Mouse (Mus musculus): ENCODE data around the gene Napb.
"Not testable (repeated sequence)": the region's sequence is repeated elsewhere in the genome, so short reads cannot be mapped to it uniquely, and the experiment has no call there.

The Napb gene

GRCm38 (mm10) chr2:148732327-148733000 is at the start of gene Napb:
Napb (minus strand) TSS chr2:148732467.
- DNase-seq, result peak; percentile 97

DNA sequence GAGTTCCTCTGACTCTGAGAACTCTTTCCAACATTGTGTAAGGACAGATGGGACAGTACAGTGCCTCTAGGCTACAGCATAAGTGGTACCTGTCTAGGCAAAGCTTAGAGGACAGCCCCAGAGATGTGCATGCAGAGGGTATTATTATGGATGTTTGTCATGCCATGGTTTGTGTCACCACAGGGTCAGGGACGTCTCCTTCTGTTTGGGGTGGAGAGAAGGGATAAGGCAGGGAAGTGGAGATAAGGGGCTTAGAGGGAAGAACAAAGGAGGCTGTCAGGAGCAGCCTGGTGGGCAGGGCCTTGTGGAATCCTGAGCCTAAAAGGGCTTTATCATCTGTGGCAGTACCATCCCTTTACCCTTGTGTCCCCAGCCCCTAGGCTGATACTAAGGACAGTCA is 49.4 kb upstream of the Napb start, which contains the start of gene 8030411F24Rik:
Gene 8030411F24Rik, plus strand, starts transcription at position 301 of the 400 bp plus-strand sequence.
- DNase-seq, result no peak

DNA sequence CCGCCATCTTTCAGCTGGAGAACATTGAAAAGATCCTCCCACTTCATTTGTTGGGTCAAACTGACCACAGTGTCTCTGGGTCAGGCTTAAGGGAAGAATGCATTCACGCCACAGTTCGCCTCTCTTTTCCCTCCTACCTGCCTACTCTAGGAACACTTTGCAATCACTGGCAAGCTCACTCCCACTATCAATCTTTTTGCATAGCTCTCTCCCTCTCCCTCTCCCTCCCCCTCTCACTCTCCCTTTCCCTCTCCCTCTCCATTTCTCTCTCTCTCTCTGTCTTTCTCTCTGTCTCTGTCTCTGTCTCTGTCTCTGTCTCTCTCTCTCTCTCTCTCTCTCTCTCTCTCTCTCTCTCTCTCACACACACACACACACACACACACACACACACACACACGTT is 39.1 kb upstream of the Napb start, which contains the start of gene Cst11:
Gene Cst11, minus strand, starts transcription at position 101 of the 400 bp plus-strand sequence.
- DNase-seq, result not testable (repeated sequence)

DNA sequence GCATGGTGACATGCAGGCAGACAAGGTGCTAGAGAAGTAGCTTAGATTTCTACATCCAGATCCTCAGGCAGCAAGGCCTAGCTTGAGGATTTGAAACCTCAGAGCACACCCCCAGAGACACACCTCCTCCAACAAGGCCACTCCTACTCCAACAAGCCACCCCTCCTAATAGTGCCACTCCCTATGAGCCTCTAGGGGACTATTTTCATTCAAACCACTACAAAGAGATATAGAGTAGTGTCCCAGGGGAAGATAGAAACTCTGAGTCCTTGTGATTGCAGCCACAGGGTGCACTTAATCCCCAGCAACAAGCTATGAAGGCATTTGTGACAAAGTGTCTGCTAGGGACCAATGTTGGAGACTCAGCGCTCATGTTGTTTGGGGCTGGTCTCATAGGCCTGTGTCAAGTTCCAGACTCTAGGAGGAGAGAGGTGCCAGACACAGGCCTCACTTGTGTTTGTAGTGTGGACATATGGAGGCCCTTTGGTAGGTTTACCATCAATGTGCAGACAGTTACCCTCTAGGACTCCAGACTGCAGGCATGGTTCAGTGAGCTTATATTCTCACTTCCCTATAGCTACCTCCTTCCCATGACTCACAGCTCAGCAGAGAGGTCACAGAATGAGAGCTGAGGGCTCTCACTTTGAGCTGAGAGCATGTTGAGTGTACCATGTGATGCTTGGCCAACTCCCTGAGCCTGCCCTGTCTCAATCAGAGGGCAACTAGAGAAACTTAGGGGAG is 31.6 kb upstream of the Napb start:
- no peak for DNase-seq

DNA sequence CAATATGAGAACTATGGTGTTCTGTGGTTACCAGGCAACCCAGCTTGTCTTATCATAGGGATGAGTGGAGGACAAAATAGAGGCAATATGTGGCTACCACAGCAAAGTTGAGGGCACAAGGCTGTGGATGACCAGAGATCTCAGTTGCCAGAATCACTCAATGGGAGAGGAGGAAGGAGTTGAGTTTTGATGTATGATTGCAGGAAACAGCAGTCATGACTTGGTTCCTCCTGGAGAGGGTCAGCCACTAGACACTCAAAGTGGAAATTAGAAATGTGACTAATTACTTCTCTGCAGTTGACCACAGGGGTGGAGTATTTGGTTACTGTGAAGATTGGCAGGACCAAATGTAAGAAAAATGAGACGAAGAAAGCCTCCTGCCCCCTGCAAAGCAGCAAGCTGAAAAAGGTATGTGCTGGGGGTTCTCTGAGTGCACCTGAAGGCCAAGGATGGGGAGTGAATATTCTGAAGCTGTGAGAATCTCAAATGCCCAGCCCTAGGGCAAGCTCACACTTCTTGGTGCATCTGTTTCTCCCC is 22.1 kb upstream of the Napb start:
- DNase-seq, result no peak

- peak; percentile 86 for DNase-seq
These were observed 19.9 kb upstream of the Napb start for GRCm38 (mm10) chr2:148751893-148752813.

DNA sequence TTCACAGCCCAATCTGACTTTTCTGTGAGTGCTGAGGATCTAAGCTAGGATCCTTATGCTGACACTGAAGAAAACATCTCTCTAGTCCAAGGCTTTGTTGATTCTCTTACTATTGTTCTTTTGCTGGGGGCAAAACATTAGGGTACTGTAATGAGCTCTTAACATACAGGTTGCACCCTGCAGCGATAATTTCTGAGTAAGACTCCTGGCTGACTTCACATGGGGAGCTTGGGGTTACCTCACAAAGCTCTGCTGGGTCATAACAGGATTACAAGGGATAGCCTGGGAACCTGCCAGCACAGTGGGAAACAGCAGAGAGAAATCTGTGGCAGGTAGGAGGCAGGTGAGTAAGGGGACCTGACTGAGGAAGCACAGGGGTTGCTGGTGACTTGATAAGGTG is 17.8 kb upstream of the Napb start, which contains the start of gene Cstl1:
Gene Cstl1, plus strand, starts transcription at position 301 of the 400 bp plus-strand sequence.
- DNase-seq, result no peak

GRCm38 (mm10) chr2:148743846-148744407 is 11.7 kb upstream of the Napb start:
- DNase-seq, result peak; percentile 35

DNA sequence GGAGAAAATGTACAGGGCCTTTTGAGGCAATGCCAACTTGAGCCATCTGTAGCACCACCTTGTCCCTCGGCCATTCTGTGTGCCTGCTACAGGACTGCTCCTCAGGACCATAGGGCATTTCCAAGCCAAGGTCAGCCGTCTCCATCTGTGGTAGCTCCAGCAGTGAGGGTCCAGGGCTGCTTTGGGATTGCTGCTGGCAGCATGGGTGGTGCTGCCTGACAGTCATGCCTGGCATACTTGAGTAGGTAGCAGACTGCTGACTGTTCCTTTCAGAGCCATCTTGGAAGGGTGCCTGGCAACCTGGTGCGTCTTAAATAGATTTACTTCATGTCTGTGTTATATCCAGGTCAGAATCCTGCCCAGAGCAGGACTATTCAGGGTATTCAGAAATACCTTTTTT is 10.7 kb upstream of the Napb start:
- DNase-seq, result no peak

- peak; percentile 25 for DNase-seq
These were observed 497 bp downstream of the Napb start for GRCm38 (mm10) chr2:148731614-148732326.

DNA sequence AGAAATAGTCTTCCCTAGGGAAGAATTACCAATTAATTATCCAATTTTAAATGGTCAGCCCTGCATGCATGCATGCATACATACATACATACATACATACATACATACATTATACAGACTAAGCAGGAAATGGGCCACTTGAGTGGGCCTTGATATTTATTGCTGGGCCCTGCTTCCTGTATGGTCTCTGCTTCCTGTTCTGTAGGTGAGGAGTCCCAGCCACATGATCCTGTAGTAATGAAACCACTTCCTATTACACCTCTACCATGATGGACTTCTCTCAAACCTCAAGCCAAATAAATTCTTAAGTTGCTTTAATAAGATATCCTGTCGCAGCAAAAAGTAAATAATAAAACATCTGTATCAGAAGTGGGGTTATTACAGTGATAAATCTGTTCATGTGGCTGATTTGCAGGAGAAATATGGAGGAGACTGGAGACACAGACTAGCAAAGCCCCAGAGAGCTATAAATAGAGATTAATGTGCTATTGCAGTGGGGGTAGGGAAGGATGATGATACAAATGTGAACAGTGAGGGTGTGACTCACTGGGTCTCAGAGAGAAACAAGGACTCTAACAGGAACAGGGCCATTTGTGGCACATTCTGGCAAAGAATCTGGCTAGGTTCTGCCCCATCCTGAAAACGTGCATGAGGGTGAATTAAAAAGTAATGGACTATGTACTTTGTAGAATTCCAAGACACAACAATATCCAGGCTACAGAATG is 12.8 kb downstream of the Napb start:
- no peak for DNase-seq

DNA sequence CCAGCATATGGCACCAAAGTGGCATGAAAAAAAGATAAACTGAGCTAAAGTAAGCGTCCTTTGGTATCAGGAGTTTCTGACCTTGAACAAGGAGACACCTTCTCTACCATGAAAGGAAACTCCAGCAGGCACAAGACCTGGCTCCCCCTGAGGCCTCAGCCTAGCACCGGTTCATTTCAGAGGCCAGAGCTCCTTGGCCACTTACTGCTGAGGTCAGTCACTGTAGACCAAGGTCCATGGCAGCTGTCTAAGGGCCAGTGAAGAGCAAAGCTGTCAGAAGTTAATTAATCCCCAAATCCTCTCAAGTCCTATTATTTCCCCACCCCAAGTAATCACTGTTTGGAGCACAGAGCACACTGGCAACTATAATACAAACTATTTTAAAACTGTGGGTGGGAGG is 15.2 kb downstream of the Napb start:
- peak; percentile 63 for DNase-seq

GRCm38 (mm10) chr2:148712326-148712725 is 19.9 kb downstream of the Napb start:
- no peak for DNase-seq

DNA sequence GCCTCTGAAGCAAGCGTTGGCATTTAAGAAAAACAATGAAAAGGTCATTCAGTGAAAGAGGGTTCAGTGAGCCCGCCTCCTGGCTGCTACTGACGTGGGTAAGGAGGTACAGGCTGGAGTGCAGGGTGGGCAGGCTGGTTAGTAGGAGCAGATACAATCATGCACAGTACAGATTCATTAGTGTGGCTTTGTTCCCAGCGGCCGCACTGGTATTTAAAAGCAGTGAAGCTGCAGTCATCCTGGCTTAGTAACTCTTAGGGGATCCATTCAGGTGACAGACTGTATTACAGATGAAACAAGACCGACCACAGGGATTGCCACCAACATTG is 25.1 kb downstream of the Napb start:
- no peak for DNase-seq

DNA sequence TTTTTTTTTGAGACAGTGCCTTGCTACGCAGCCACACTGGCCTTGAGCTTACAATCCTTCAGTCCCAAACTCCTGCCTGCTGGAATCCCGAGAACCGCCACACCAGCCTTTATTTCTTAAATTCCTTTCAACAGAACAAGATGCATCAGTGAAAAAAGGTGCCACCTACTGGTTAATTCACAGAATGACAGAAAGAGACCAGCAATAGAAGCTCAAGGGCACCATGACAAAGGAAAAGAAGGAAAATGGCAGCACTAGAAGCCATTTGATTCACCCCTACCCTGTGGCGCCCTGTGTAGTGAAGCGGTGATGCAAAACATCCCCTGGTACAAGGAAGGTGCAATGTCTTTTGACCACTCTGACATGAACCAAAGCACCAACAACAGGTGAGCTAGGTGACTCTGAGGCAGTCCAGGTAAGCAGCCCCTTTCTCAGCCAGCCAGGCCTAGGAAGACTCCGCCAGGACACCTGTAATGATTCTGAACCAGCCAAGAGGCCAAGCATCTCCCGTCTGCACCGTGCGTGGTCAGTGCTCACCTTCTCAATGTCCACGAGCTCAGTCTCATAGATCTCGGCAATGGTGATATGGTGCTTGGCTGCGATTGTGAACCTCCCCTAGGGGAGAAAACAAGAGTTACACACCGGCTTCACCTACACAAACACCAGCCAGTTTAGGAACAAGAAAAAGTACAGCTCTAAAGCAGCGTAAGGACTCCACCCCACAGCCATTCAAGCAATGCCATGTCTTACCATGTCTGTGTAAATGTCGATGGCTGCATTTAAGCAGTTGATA is 25.7 kb downstream of the Napb start:
- peak; percentile 60 for DNase-seq

DNA sequence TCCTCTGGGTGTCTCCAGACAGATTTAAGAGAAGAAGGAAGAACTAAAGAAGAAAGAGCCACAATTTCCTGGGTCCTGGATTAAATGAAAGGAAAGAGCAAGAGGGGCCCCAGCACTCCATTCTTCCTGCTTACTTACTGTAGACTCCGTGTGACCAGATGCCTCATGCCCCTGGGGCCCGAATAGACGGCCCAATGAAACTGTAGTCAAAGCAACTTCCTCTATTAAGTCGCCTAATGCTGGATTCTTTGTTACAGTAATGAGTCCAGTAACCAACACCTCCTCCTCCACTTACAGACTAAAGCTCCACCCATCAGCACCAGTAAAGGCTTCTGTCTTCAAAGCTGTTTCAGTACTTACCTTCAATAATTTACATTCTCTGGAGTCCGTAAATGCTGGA is 33.7 kb downstream of the Napb start:
- DNase-seq, result no peak

DNA sequence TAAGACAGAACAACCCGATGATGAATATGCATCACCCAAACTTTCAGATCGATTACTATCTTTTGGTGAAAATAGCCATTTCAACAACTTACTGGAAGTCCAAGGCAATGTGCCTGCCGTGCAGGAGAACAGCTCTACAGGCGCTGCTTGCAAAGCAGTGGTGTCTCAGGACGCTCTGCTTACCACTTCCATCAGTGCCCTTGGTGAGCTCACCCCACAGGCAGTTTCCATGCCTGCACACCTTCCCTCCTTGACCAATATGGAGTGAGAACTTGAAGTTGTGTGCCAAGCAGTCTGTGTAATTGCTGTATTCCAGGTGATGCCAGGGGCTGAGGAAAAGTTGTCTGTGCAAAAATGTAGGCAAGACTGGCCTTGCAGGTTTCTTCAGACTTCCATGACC is 41.5 kb downstream of the Napb start:
- peak; percentile 24 for DNase-seq

DNA sequence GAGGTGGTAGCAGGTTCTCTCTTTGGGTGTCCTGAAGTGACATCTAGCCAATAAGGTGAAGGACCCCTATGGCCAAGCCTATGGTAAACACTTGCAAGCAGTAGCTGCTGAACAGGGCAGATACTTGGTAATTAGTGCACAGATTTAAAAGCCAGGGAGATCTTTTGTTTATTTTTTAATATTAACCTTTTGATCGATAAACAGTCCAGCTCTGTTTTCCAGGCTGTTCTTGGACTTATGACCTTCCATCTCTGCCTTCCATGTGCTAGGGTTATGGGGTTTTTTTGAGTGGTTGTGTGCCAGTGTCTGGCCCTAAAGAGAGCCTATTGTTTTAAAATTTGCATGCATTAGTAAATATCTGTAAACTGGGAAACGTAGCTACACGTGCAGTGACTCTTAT is 42.0 kb downstream of the Napb start:
- no peak for DNase-seq

GRCm38 (mm10) chr2:148689444-148690140 is 42.7 kb downstream of the Napb start:
- no peak for DNase-seq

GRCm38 (mm10) chr2:148687971-148688370 is 44.3 kb downstream of the Napb start:
- DNase-seq, result peak; percentile 82
